Mouse (Mus musculus) adrenal gland, postnatal 4 days (tissue): ENCODE data around the gene Gsx1. TPM values are rescaled to one million over a fixed set of nuclear protein-coding genes. Genes with fewer than 3 reads are reported as not detected.
A peak's percentile ranks its signal among the peaks of the same experiment; 100 is the strongest.

Experiments used
- DNase-seq, 2 experiments: peaks; one replicate each; pipeline ENCODE4 v3.0.0; 2021 to 2022; ENCODE audit warnings: low spot score in 2 of 2, mixed read lengths in 2 of 2
- total RNA-seq, 2 experiments: library from RNA; stranded (reverse); gene quantifications; 2 replicates each; pipeline ENCODE4 v1.2.3; 2021

The Gsx1 gene
- total RNA-seq, 2 experiments from 2014 or later: not detected

GRCm38 (mm10) chr5:147204905-147205304, 16.4 kb downstream of the Gsx1 start:
- DNase-seq: no peak

GRCm38 (mm10) chr5:147207852-147208251, 19.4 kb downstream of the Gsx1 start:
- no peak for DNase-seq

GRCm38 (mm10) chr5:147208471-147208870, 20.0 kb downstream of the Gsx1 start:
- no peak for DNase-seq

- peak; percentile 75 to 79 for DNase-seq
Measured at GRCm38 (mm10) chr5:147227354-147228112, 39.0 kb downstream of the Gsx1 start.

- no peak for DNase-seq
Measured at GRCm38 (mm10) chr5:147235406-147236309, 47.2 kb downstream of the Gsx1 start.

Other genes with a start within 250 kb of the Gsx1 start
- gene Gtf3a, start 240.0 kb upstream of the Gsx1 start, total RNA-seq: 10 to 100 TPM; 40.7 to 45.2 TPM
- 10 to 100 TPM; 26.2 to 27.9 TPM for gene Mtif3, start 224.9 kb upstream of the Gsx1 start, total RNA-seq
- gene Lnx2, start 112.1 kb upstream of the Gsx1 start, total RNA-seq: 10 to 100 TPM; 19.1 to 19.8 TPM
- 100 to 1,000 TPM; 131 to 133 TPM for gene Polr1d, start 111.6 kb upstream of the Gsx1 start, total RNA-seq
- 1 to 10 TPM in 1 of 2 experiments, not detected in 1; 1.8 TPM for gene Pdx1, start 81.3 kb downstream of the Gsx1 start, total RNA-seq
- gene Cdx2, start 118.6 kb downstream of the Gsx1 start, total RNA-seq: not detected
- gene Urad, start 133.7 kb downstream of the Gsx1 start, total RNA-seq: 1 to 10 TPM; 1.1 to 7.2 TPM
- under 1 TPM; 0.20 to 0.31 TPM for gene Flt3, start 211.8 kb downstream of the Gsx1 start, total RNA-seq
- 100 to 1,000 TPM; 149 to 151 TPM for gene Pan3, start 241.5 kb downstream of the Gsx1 start, total RNA-seq